8 mouse cellular contexts compared by ENCODE assay signal in genomic region chr11:115536038-115536681, GRCm38 (mm10). TPM values are rescaled to one million over a fixed set of nuclear protein-coding genes. Genes with fewer than 3 reads are reported as not detected.
DNase-seq lines count a peak whose midpoint lies in the region; ATAC-seq and TF ChIP-seq lines count a peak whose summit lies in the region.

Sumo2 (minus strand) TSS chr11:115536276.

- H3K27ac ChIP-seq in forebrain, embryonic 10.5 days = peak within 1 kb of the TSS; percentile 99
- peak within 1 kb of the TSS; percentile 100 for H3K27ac ChIP-seq in heart, embryonic 15.5 days
- H3K27ac ChIP-seq in liver, embryonic 14.5 days = peak within 1 kb of the TSS; percentile 87
- peak within 1 kb of the TSS; percentile 100 for H3K27ac ChIP-seq in neural tube, embryonic 11.5 days (ENCODE audit: low read depth, low read length)
- H3K27ac ChIP-seq in stomach, postnatal 0 days (replicated peaks) = peak within 1 kb of the TSS; percentile 100

- H3K4me3 ChIP-seq in forebrain, embryonic 10.5 days = peak within 1 kb of the TSS; percentile 99
- peak within 1 kb of the TSS; percentile 83 for H3K4me3 ChIP-seq in heart, embryonic 15.5 days
- peak within 1 kb of the TSS; percentile 96 to 97 for H3K4me3 ChIP-seq in liver, embryonic 14.5 days (ENCODE audit: insufficient read depth in 1 of 2, low read depth in 2 of 2, low read length in 2 of 2)
- H3K4me3 ChIP-seq in neural tube, embryonic 11.5 days (ENCODE audit: low read depth, low read length) = peak within 1 kb of the TSS; percentile 98
- peak within 1 kb of the TSS; percentile 87 for H3K4me3 ChIP-seq in stomach, postnatal 0 days (ENCODE audit: low read depth, low read length)

- DNase-seq in CD8-positive naive resting alpha-beta T cell, adult 2 months (ENCODE audit: low read depth in 2 of 2, low spot score in 2 of 2) = peak; percentile 97 to 99
- peak; percentile 92 for DNase-seq in c-Kit-positive CD71-negative TER-119-negative erythroid progenitor cells, embryonic 14.5 days (ENCODE audit: low read depth)
- peak; percentile 98 for DNase-seq in forebrain, embryonic 10.5 days (ENCODE audit: extremely low spot score, low spot score)
- peak; percentile 98 to 99 for DNase-seq in kidney, postnatal 25 days
- peak; percentile 92 to 95 (median 94) for DNase-seq in liver, embryonic 14.5 days (ENCODE audit: low read depth in 3 of 3, low spot score in 3 of 3)
- peak; percentile 100 for DNase-seq in neural tube, embryonic 11.5 days (ENCODE audit: low spot score)
- peak; percentile 99 for DNase-seq in stomach, postnatal 0 days (ENCODE audit: low spot score)

- peak within 1 kb of the TSS; percentile 78 for H3K4me2 ChIP-seq in heart, embryonic 15.5 days
- peak within 1 kb of the TSS; percentile 95 for H3K4me2 ChIP-seq in liver, embryonic 14.5 days (ENCODE audit: low read depth)
- peak within 1 kb of the TSS; percentile 78 for H3K4me2 ChIP-seq in neural tube, embryonic 11.5 days (ENCODE audit: low read depth)
- peak within 1 kb of the TSS; percentile 81 for H3K4me2 ChIP-seq in stomach, postnatal 0 days (replicated peaks; ENCODE audit: low read depth)

- peak; percentile 89 for ATAC-seq in heart, embryonic 15.5 days (replicated peaks; ENCODE audit: insufficient number of reproducible peaks, insufficient read depth, low FRiP score, low read depth)
- ATAC-seq in liver, embryonic 14.5 days (ENCODE audit: insufficient read depth) = peak; percentile 91
- ATAC-seq in neural tube, embryonic 11.5 days (ENCODE audit: insufficient read depth, low FRiP score, low TSS enrichment) = peak; percentile 88
- peak; percentile 89 for ATAC-seq in stomach, postnatal 0 days (ENCODE audit: low FRiP score, low TSS enrichment)

- peak within 1 kb of the TSS; percentile 98 for H3K9ac ChIP-seq in heart, embryonic 15.5 days
- H3K9ac ChIP-seq in liver, embryonic 14.5 days (replicated peaks) = peak within 1 kb of the TSS; percentile 99
- H3K9ac ChIP-seq in neural tube, embryonic 11.5 days (ENCODE audit: low read length) = peak within 1 kb of the TSS; percentile 98
- H3K9ac ChIP-seq in stomach, postnatal 0 days (ENCODE audit: low read length) = peak within 1 kb of the TSS; percentile 95

- peaks cover 36% of the 10 kb centered on the region for H3K36me3 ChIP-seq in forebrain, embryonic 10.5 days (replicated peaks)
- peaks cover 26% of the 10 kb centered on the region for H3K36me3 ChIP-seq in heart, embryonic 15.5 days
- H3K36me3 ChIP-seq in liver, embryonic 14.5 days (replicated peaks; ENCODE audit: control insufficient read depth, insufficient read depth, low read depth) = peaks cover 31% of the 10 kb centered on the region
- H3K36me3 ChIP-seq in neural tube, embryonic 11.5 days (ENCODE audit: control insufficient read depth, insufficient read depth, low read length) = peaks cover 14% of the 10 kb centered on the region
- H3K36me3 ChIP-seq in stomach, postnatal 0 days (ENCODE audit: control insufficient read depth, insufficient read depth, low read length) = 0 out of 2 replicates have a peak, but pooled peaks cover 9% of the 10 kb centered on the region

- no peaks in the 10 kb centered on the region for H3K9me3 ChIP-seq in forebrain, embryonic 10.5 days
- H3K9me3 ChIP-seq in heart, embryonic 15.5 days (replicated peaks) = no peaks in the 10 kb centered on the region
- H3K9me3 ChIP-seq in liver, embryonic 14.5 days (ENCODE audit: control insufficient read depth, low read length) = no peaks in the 10 kb centered on the region
- H3K9me3 ChIP-seq in neural tube, embryonic 11.5 days (ENCODE audit: control insufficient read depth, low read length) = no peaks in the 10 kb centered on the region
- no peaks in the 10 kb centered on the region for H3K9me3 ChIP-seq in stomach, postnatal 0 days (ENCODE audit: control insufficient read depth, low read length)

- no peak for TF ChIP-seq EP300 in liver, embryonic 14.5 days (IDR thresholded peaks at IDR 0.05; ENCODE audit: low read depth)
- TF ChIP-seq EP300 in stomach, postnatal 0 days (optimal IDR thresholded peaks at IDR 0.05) = no peak

- H3K27me3 ChIP-seq in forebrain, embryonic 10.5 days (ENCODE audit: poor library complexity, severe bottlenecking) = no peaks in the 10 kb centered on the region
- no peaks in the 10 kb centered on the region for H3K27me3 ChIP-seq in heart, embryonic 15.5 days
- H3K27me3 ChIP-seq in liver, embryonic 14.5 days (ENCODE audit: control insufficient read depth, insufficient read depth, low read length) = no peaks in the 10 kb centered on the region
- no peaks in the 10 kb centered on the region for H3K27me3 ChIP-seq in neural tube, embryonic 11.5 days (ENCODE audit: control insufficient read depth, insufficient read depth, low read length)
- no peaks in the 10 kb centered on the region for H3K27me3 ChIP-seq in stomach, postnatal 0 days (ENCODE audit: control insufficient read depth, insufficient read depth, low read length)

- H3K4me1 ChIP-seq in forebrain, embryonic 10.5 days = peaks cover 27% of the 10 kb centered on the region
- H3K4me1 ChIP-seq in heart, embryonic 15.5 days (replicated peaks) = peaks cover 20% of the 10 kb centered on the region
- H3K4me1 ChIP-seq in liver, embryonic 14.5 days (replicated peaks; ENCODE audit: control insufficient read depth in 2 of 2, insufficient read depth in 2 of 2, low read length in 1 of 2) = peaks cover 15 to 20% of the 10 kb centered on the region in 2 experiments
- peaks cover 12% of the 10 kb centered on the region; the same call in 1 of the 2 replicates for H3K4me1 ChIP-seq in neural tube, embryonic 11.5 days (ENCODE audit: control insufficient read depth, insufficient read depth, low read length)
- no peaks in the 10 kb centered on the region for H3K4me1 ChIP-seq in stomach, postnatal 0 days (replicated peaks; ENCODE audit: control insufficient read depth, insufficient read depth)

- WGBS in forebrain, embryonic 10.5 days = 1% methylated on average over 68 of the region's 70 CpGs
- WGBS in heart, embryonic 15.5 days = under 1% methylated on average over 69 of the region's 70 CpGs
- 1% methylated on average over 54 of the region's 70 CpGs for WGBS in liver, embryonic 14.5 days (ENCODE audit: insufficient replicate concordance)
- WGBS in neural tube, embryonic 11.5 days = 1% methylated on average over 60 of the region's 70 CpGs
- 1% methylated on average over 43 of the region's 70 CpGs for WGBS in stomach, postnatal 0 days

- no peak for TF ChIP-seq CTCF in liver, embryonic 14.5 days (IDR thresholded peaks at IDR 0.05; ENCODE audit: low read depth)
- TF ChIP-seq CTCF in stomach, postnatal 0 days (IDR thresholded peaks at IDR 0.05; ENCODE audit: low read depth) = peak; percentile 24; the same call in 1 of the 2 replicates

RNA-seq across cellular contexts. Expression of gene Sumo2, which starts in this region (rescaled TPM):
- 1,497 and 1,498 TPM in 2 replicates for polyA plus RNA-seq in forebrain, embryonic 10.5 days (2016; fragmentation: Nextera tagmentation; extraction: Ambion mirVana)
- polyA plus RNA-seq in heart, embryonic 15.5 days (2015; fragmentation: Nextera tagmentation; extraction: Ambion mirVana) = 566 and 571 TPM in 2 replicates
- polyA plus RNA-seq in liver, embryonic 14.5 days (2012; rRNA removed) = 161 and 198 TPM in 2 replicates
- 393 and 406 TPM in 2 replicates for polyA plus RNA-seq in liver, embryonic 14.5 days (2014; fragmentation: Nextera tagmentation; extraction: Ambion mirVana)
- 1,294 and 1,337 TPM in 2 replicates for polyA plus RNA-seq in neural tube, embryonic 11.5 days (2014; fragmentation: Nextera tagmentation; extraction: Ambion mirVana)
- 533 and 539 TPM in 2 replicates for polyA plus RNA-seq in stomach, postnatal 0 days (2015; fragmentation: Nextera tagmentation; extraction: Ambion mirVana)

Comparison
In these comparisons a context has a peak if more than half of its experiments do, and no peak if none do; other contexts are left out.
1. Peak in every context shown above with its lines: DNase-seq, ATAC-seq, H3K4me3 ChIP-seq and H3K27ac ChIP-seq.